Mouse (Mus musculus) neural tube, embryonic 14.5 days (tissue): ENCODE results near the gene Barx2. TPM values are rescaled to one million over a fixed set of nuclear protein-coding genes. Genes with fewer than 3 reads are reported as not detected.

ENCODE experiments used
- ATAC-seq: fragments of 200-750 bp; cut with Nextera tagmentation; 2 replicates; pipeline ENCODE4 v1.8.0; 2017; ENCODE audit warnings: low read depth, mild to moderate bottlenecking, moderate TSS enrichment, moderate library complexity
- H3K27ac ChIP-seq: fragments of 300-500 bp; sonication (generic); 2 replicates; pipeline ENCODE4 v1.5.1; 2014; ENCODE audit warnings: low read depth, mild to moderate bottlenecking, control low read depth, low read length, moderate library complexity, mixed read lengths
- H3K27me3 ChIP-seq: fragments of 300-500 bp; sonication (generic); 2 replicates; pipeline ENCODE4 v1.6.1; 2014; ENCODE audit warnings: low read length; ENCODE audit not compliant: control insufficient read depth, insufficient read depth
- H3K36me3 ChIP-seq: fragments of 300-500 bp; sonication (generic); 2 replicates; pipeline ENCODE4 v1.6.1; 2014; ENCODE audit warnings: low read length, mixed read lengths; ENCODE audit not compliant: control insufficient read depth, insufficient read depth
- H3K4me1 ChIP-seq: fragments of 300-500 bp; sonication (generic); 2 replicates; pipeline ENCODE4 v1.6.1; 2014; ENCODE audit warnings: low read length; ENCODE audit not compliant: control insufficient read depth, insufficient read depth
- H3K4me2 ChIP-seq: fragments of 300-500 bp; sonication (generic); 2 replicates; pipeline ENCODE4 v1.6.1; 2014; ENCODE audit warnings: mild to moderate bottlenecking, low read depth, low read length, control low read depth
- H3K4me3 ChIP-seq: fragments of 300-500 bp; sonication (generic); 2 replicates; pipeline ENCODE4 v1.5.1; 2014; ENCODE audit warnings: low read depth, low read length, control low read depth, mixed read lengths
- H3K9ac ChIP-seq: fragments of 300-500 bp; sonication (generic); replicated peaks from 2 replicates; pipeline ENCODE4 v1.6.1; 2014; ENCODE audit warnings: low read depth, mild to moderate bottlenecking, control low read depth, low read length, mixed read lengths
- H3K9me3 ChIP-seq: fragments of 300-500 bp; sonication (generic); 2 replicates; pipeline ENCODE4 v1.6.1; 2016; ENCODE audit warnings: low read length; ENCODE audit not compliant: control insufficient read depth
- WGBS: fragments of 180-500 bp; shearing (Covaris S2); extraction: QIAGEN DNeasy Blood & Tissue Kit; methylation state at CpG from one replicate; pipeline ENCODE4 v1.1.7; 2014; 5-methylcytosine and 5-hydroxymethylcytosine counted together
- polyA plus RNA-seq: library from polyadenylated mRNA; unstranded; fragments of >200 nt; fragmentation: Nextera tagmentation; extraction: Ambion mirVana; gene quantifications from 2 replicates; pipeline ENCODE4 v1.2.1, GENCODE M21; 2014

The Barx2 gene
- polyA plus RNA-seq, 1 experiment from 2014 or later = not detected

GRCm38 (mm10) chr9:31802641-31803040 lies 110.6 kb downstream of the Barx2 start:
- no peak for ATAC-seq
- 96% methylated on average over 1 of the region's 1 CpGs for WGBS
- Histone ChIP-seq H3K9ac (no peak overlapping the region), H3K4me3 (no peak overlapping the region), H3K27me3 (no peaks in the 10 kb centered on the region), H3K27ac (no peak overlapping the region), H3K4me1 (no peaks in the 10 kb centered on the region), H3K4me2 (no peak overlapping the region), H3K36me3 (no peaks in the 10 kb centered on the region), H3K9me3 (no peaks in the 10 kb centered on the region)

Other genes starting within 250 kb of the Barx2 start
- 15.8 and 20.8 TPM in 2 replicates for gene Arhgap32, start 202.7 kb upstream of the Barx2 start, polyA plus RNA-seq